Mouse (Mus musculus) erythroblast, embryonic 14.5 days (primary cell): ENCODE measurements around the gene Wdfy3.

Experiments used
- GATA1 ChIP-seq: IDR thresholded peaks from 2 replicates; pipeline ENCODE4 v1.6.1; 2012; ENCODE audit warnings: low read length, inconsistent platforms, mixed read lengths
- TAL1 ChIP-seq: IDR thresholded peaks from 3 replicates; pipeline ENCODE4 v1.6.1; 2012; ENCODE audit warnings: low read length, inconsistent platforms, mixed read lengths

GRCm38 (mm10) chr5:101845930-101846329 lies 223.8 kb downstream of the Wdfy3 start:
- TF ChIP-seq TAL1 (no peak), GATA1 (no peak)
